Mouse (Mus musculus): ENCODE data around the gene Hcn4. TPM values are rescaled to one million over a fixed set of nuclear protein-coding genes. Genes with fewer than 3 reads are reported as not detected.
A peak's percentile ranks its signal among the peaks of the same experiment; 100 is the strongest.

Gene Hcn4
- polyA plus RNA-seq, 1 experiment: not detected

- H3K36me3 ChIP-seq (ENCODE audit: control insufficient read depth): no peaks in the 10 kb centered on the region
- H3K4me3 ChIP-seq (replicated peaks): no peak overlapping the region
- no peaks in the 10 kb centered on the region for H3K4me1 ChIP-seq (ENCODE audit: control insufficient read depth)
- no peak for TF ChIP-seq TAL1 (IDR thresholded peaks at IDR 0.05; ENCODE audit: low read length)
- TF ChIP-seq GATA1 (IDR thresholded peaks at IDR 0.05; ENCODE audit: low read length): no peak
- no peaks in the 10 kb centered on the region for H3K9me3 ChIP-seq (ENCODE audit: control insufficient read depth, low read length)
- peaks cover under 1% of the 10 kb centered on the region for H3K27me3 ChIP-seq (ENCODE audit: control insufficient read depth)
Measured at GRCm38 (mm10) chr9:58811171-58811570, 12.0 kb upstream of the Hcn4 start.

GRCm38 (mm10) chr9:58815552-58816260 is 7.5 kb upstream of the Hcn4 start:
- Histone ChIP-seq H3K27me3 (ENCODE audit: control insufficient read depth) (peaks cover 30% of the 10 kb centered on the region), H3K4me1 (ENCODE audit: control insufficient read depth) (no peaks in the 10 kb centered on the region), H3K4me3 (replicated peaks) (no peak overlapping the region), H3K36me3 (ENCODE audit: control insufficient read depth) (no peaks in the 10 kb centered on the region), H3K9me3 (ENCODE audit: control insufficient read depth, low read length) (no peaks in the 10 kb centered on the region)
- TF ChIP-seq TAL1 (IDR thresholded peaks at IDR 0.05; ENCODE audit: low read length) (no peak), GATA1 (IDR thresholded peaks at IDR 0.05; ENCODE audit: low read length) (no peak)

GRCm38 (mm10) chr9:58816458-58816857 is 6.8 kb upstream of the Hcn4 start:
- no peak overlapping the region for H3K4me3 ChIP-seq (replicated peaks)
- H3K36me3 ChIP-seq (ENCODE audit: control insufficient read depth): no peaks in the 10 kb centered on the region
- TF ChIP-seq TAL1 (IDR thresholded peaks at IDR 0.05; ENCODE audit: low read length): no peak
- no peak for TF ChIP-seq GATA1 (IDR thresholded peaks at IDR 0.05; ENCODE audit: low read length)
- peaks cover 38% of the 10 kb centered on the region for H3K27me3 ChIP-seq (ENCODE audit: control insufficient read depth)
- H3K4me1 ChIP-seq (ENCODE audit: control insufficient read depth): no peaks in the 10 kb centered on the region
- no peaks in the 10 kb centered on the region for H3K9me3 ChIP-seq (ENCODE audit: control insufficient read depth, low read length)

GRCm38 (mm10) chr9:58817676-58818075 is 5.5 kb upstream of the Hcn4 start:
- Histone ChIP-seq H3K9me3 (ENCODE audit: control insufficient read depth, low read length) (no peaks in the 10 kb centered on the region), H3K4me1 (ENCODE audit: control insufficient read depth) (no peaks in the 10 kb centered on the region), H3K36me3 (ENCODE audit: control insufficient read depth) (no peaks in the 10 kb centered on the region), H3K4me3 (replicated peaks) (no peak overlapping the region), H3K27me3 (ENCODE audit: control insufficient read depth) (peaks cover 50% of the 10 kb centered on the region)
- no peak for TF ChIP-seq GATA1 (IDR thresholded peaks at IDR 0.05; ENCODE audit: low read length)
- TF ChIP-seq TAL1 (IDR thresholded peaks at IDR 0.05; ENCODE audit: low read length): no peak

- H3K9me3 ChIP-seq (ENCODE audit: control insufficient read depth, low read length): no peaks in the 10 kb centered on the region; the same call in 1 of the 2 replicates
- H3K4me3 ChIP-seq (replicated peaks): peak overlapping the region; percentile 16
- no peaks in the 10 kb centered on the region for H3K4me1 ChIP-seq (ENCODE audit: control insufficient read depth)
- H3K36me3 ChIP-seq (ENCODE audit: control insufficient read depth): no peaks in the 10 kb centered on the region
- TF ChIP-seq TAL1 (IDR thresholded peaks at IDR 0.05; ENCODE audit: low read length): no peak
- TF ChIP-seq GATA1 (IDR thresholded peaks at IDR 0.05; ENCODE audit: low read length): no peak
- peaks cover 82% of the 10 kb centered on the region for H3K27me3 ChIP-seq (ENCODE audit: control insufficient read depth)
Measured at GRCm38 (mm10) chr9:58822431-58823091, 651 bp upstream of the Hcn4 start.

- Histone ChIP-seq H3K4me3 (replicated peaks) (no peak overlapping the region), H3K9me3 (ENCODE audit: control insufficient read depth, low read length) (no peaks in the 10 kb centered on the region; the same call in 1 of the 2 replicates), H3K4me1 (ENCODE audit: control insufficient read depth) (no peaks in the 10 kb centered on the region), H3K36me3 (ENCODE audit: control insufficient read depth) (no peaks in the 10 kb centered on the region), H3K27me3 (ENCODE audit: control insufficient read depth) (peaks cover 71% of the 10 kb centered on the region)
- TF ChIP-seq TAL1 (IDR thresholded peaks at IDR 0.05; ENCODE audit: low read length) (no peak), GATA1 (IDR thresholded peaks at IDR 0.05; ENCODE audit: low read length) (no peak)
Measured at GRCm38 (mm10) chr9:58823918-58824215, 655 bp downstream of the Hcn4 start.

GRCm38 (mm10) chr9:58829627-58830026 is 6.4 kb downstream of the Hcn4 start:
- Histone ChIP-seq H3K36me3 (ENCODE audit: control insufficient read depth) (no peaks in the 10 kb centered on the region), H3K9me3 (ENCODE audit: control insufficient read depth, low read length) (no peaks in the 10 kb centered on the region), H3K4me3 (replicated peaks) (no peak overlapping the region), H3K4me1 (ENCODE audit: control insufficient read depth) (no peaks in the 10 kb centered on the region), H3K27me3 (ENCODE audit: control insufficient read depth) (peaks cover 16% of the 10 kb centered on the region)
- TF ChIP-seq GATA1 (IDR thresholded peaks at IDR 0.05; ENCODE audit: low read length) (no peak), TAL1 (IDR thresholded peaks at IDR 0.05; ENCODE audit: low read length) (no peak)

- no peaks in the 10 kb centered on the region for H3K9me3 ChIP-seq (ENCODE audit: control insufficient read depth, low read length)
- no peaks in the 10 kb centered on the region for H3K27me3 ChIP-seq (ENCODE audit: control insufficient read depth)
- no peaks in the 10 kb centered on the region for H3K4me1 ChIP-seq (ENCODE audit: control insufficient read depth)
- no peak overlapping the region for H3K4me3 ChIP-seq (replicated peaks)
- TF ChIP-seq GATA1 (IDR thresholded peaks at IDR 0.05; ENCODE audit: low read length) (no peak), TAL1 (IDR thresholded peaks at IDR 0.05; ENCODE audit: low read length) (no peak)
- no peaks in the 10 kb centered on the region for H3K36me3 ChIP-seq (ENCODE audit: control insufficient read depth)
Measured at GRCm38 (mm10) chr9:58832939-58833338, 9.7 kb downstream of the Hcn4 start.

GRCm38 (mm10) chr9:58837174-58837573 is 14.0 kb downstream of the Hcn4 start:
- H3K36me3 ChIP-seq (ENCODE audit: control insufficient read depth): no peaks in the 10 kb centered on the region
- H3K27me3 ChIP-seq (ENCODE audit: control insufficient read depth): no peaks in the 10 kb centered on the region
- no peaks in the 10 kb centered on the region for H3K4me1 ChIP-seq (ENCODE audit: control insufficient read depth)
- TF ChIP-seq GATA1 (IDR thresholded peaks at IDR 0.05; ENCODE audit: low read length) (no peak), TAL1 (IDR thresholded peaks at IDR 0.05; ENCODE audit: low read length) (no peak)
- no peaks in the 10 kb centered on the region for H3K9me3 ChIP-seq (ENCODE audit: control insufficient read depth, low read length)
- H3K4me3 ChIP-seq (replicated peaks): no peak overlapping the region
